Mouse (Mus musculus) MEL (cell line): ENCODE results near the gene Arhgap28. TPM values are rescaled to one million over a fixed set of nuclear protein-coding genes. Genes with fewer than 3 reads are reported as not detected.

ENCODE experiments used
- DNase-seq: peaks from one replicate; pipeline ENCODE4 v3.0.0; 2011; ENCODE audit warnings: low read depth, low spot score
- H3K27ac ChIP-seq: 2 replicates; pipeline ENCODE4 v1.5.1; 2012; ENCODE audit warnings: low read depth, mild to moderate bottlenecking, control low read depth, low read length, moderate library complexity; ENCODE audit not compliant: control insufficient read depth
- H3K27me3 ChIP-seq, 2 experiments: fragments of 150-350 bp in 1 of 2; sonication (generic) in 1 of 2; 2 replicates each; pipeline ENCODE4 v1.6.1; 2012; ENCODE audit warnings: low read length in 2 of 2, mild to moderate bottlenecking in 2 of 2, improper control_type of control experiment in 1 of 2, moderate library complexity in 1 of 2; ENCODE audit not compliant: insufficient read depth in 2 of 2, control insufficient read depth in 1 of 2
- H3K36me3 ChIP-seq, 2 experiments: 2 replicates each; pipeline ENCODE4 v1.6.1; 2012 to 2014; ENCODE audit warnings: low read length in 2 of 2, improper control_type of control experiment in 1 of 2, inconsistent platforms in 1 of 2, mild to moderate bottlenecking in 1 of 2; ENCODE audit not compliant: insufficient read depth in 2 of 2, control insufficient read depth in 1 of 2
- H3K4me1 ChIP-seq, 2 experiments: fragments of 150-350 bp in 1 of 2; sonication (generic) in 1 of 2; 2 replicates each; pipeline ENCODE4 v1.6.1; 2012; ENCODE audit warnings: low read length in 2 of 2, improper control_type of control experiment in 1 of 2, mild to moderate bottlenecking in 1 of 2; ENCODE audit not compliant: insufficient read depth in 2 of 2, control insufficient read depth in 1 of 2
- H3K4me3 ChIP-seq, 2 experiments: fragments of 150-350 bp in 1 of 2; sonication (generic) in 1 of 2; 2 replicates each; pipeline ENCODE4 v1.5.1; 2012; ENCODE audit warnings: low read depth in 2 of 2, low read length in 2 of 2, mild to moderate bottlenecking in 2 of 2, moderate library complexity in 2 of 2, control low read depth in 1 of 2, improper control_type of control experiment in 1 of 2; ENCODE audit not compliant: control insufficient read depth in 1 of 2, insufficient read depth in 1 of 2
- H3K79me2 ChIP-seq: 2 replicates; pipeline ENCODE4 v1.6.1; 2012; ENCODE audit warnings: mild to moderate bottlenecking, low read length, moderate library complexity; ENCODE audit not compliant: control insufficient read depth, poor library complexity, insufficient read depth
- H3K9ac ChIP-seq: 2 replicates; pipeline ENCODE4 v1.6.1; 2012; ENCODE audit warnings: low read depth, mild to moderate bottlenecking, control low read depth, low read length, moderate library complexity; ENCODE audit not compliant: control insufficient read depth, poor library complexity, severe bottlenecking
- H3K9me3 ChIP-seq: fragments of 150-350 bp; sonication (generic); replicated peaks from 2 replicates; pipeline ENCODE4 v1.6.1; 2012; ENCODE audit warnings: mild to moderate bottlenecking, low read length, improper control_type of control experiment, moderate library complexity; ENCODE audit not compliant: insufficient read depth
- E2F4 ChIP-seq: IDR thresholded peaks from 2 replicates; pipeline ENCODE4 v1.6.1; 2011; ENCODE audit warnings: low read depth, low read length, improper control_type of control experiment, borderline replicate concordance
- ELF1 ChIP-seq: IDR thresholded peaks from 2 replicates; pipeline ENCODE4 v1.6.1; 2014; ENCODE audit warnings: low read depth, mild to moderate bottlenecking, inconsistent platforms, low read length, improper control_type of control experiment, moderate library complexity
- ETS1 ChIP-seq: IDR thresholded peaks from 2 replicates; pipeline ENCODE4 v1.6.1; 2012; ENCODE audit warnings: low read depth, mild to moderate bottlenecking, inconsistent platforms, low read length, improper control_type of control experiment, moderate library complexity
- GABPA ChIP-seq: IDR thresholded peaks from 2 replicates; pipeline ENCODE4 v1.6.1; 2012; ENCODE audit warnings: low read depth, mild to moderate bottlenecking, inconsistent platforms, low read length, improper control_type of control experiment, moderate library complexity
- HCFC1 ChIP-seq: IDR thresholded peaks from 2 replicates; pipeline ENCODE4 v1.6.1; 2012; ENCODE audit warnings: low read depth, mild to moderate bottlenecking, inconsistent platforms, low read length, improper control_type of control experiment, moderate library complexity
- JUND ChIP-seq: IDR thresholded peaks from 2 replicates; pipeline ENCODE4 v1.6.1; 2011; ENCODE audit warnings: low read depth, mild to moderate bottlenecking, improper control_type of control experiment, low read length
- KAT2A ChIP-seq: conservative IDR thresholded peaks from 2 replicates; pipeline ENCODE4 v1.6.1; 2012; ENCODE audit warnings: low read depth, low read length, improper control_type of control experiment, inconsistent platforms
- MAFK ChIP-seq: IDR thresholded peaks from 2 replicates; pipeline ENCODE4 v1.6.1; 2011; ENCODE audit warnings: low read depth, mild to moderate bottlenecking, low read length, improper control_type of control experiment, borderline replicate concordance
- MAX ChIP-seq: IDR thresholded peaks from 2 replicates; pipeline ENCODE4 v1.6.1; 2011; ENCODE audit warnings: low read length, improper control_type of control experiment
- MAZ ChIP-seq: IDR thresholded peaks from 2 replicates; pipeline ENCODE4 v1.6.1; 2012; ENCODE audit warnings: low read depth, mild to moderate bottlenecking, inconsistent platforms, low read length, improper control_type of control experiment
- MEF2A ChIP-seq: IDR thresholded peaks from 2 replicates; pipeline ENCODE4 v1.6.1; 2014; ENCODE audit warnings: low read depth, mild to moderate bottlenecking, inconsistent platforms, low read length, improper control_type of control experiment; ENCODE audit not compliant: poor library complexity, insufficient replicate concordance, severe bottlenecking; ENCODE audit errors: extremely low read depth
- MXI1 ChIP-seq: IDR thresholded peaks from 2 replicates; pipeline ENCODE4 v1.6.1; 2011; ENCODE audit warnings: mild to moderate bottlenecking, low read depth, low read length, improper control_type of control experiment
- MYB ChIP-seq: IDR thresholded peaks from 2 replicates; pipeline ENCODE4 v1.6.1; 2011; ENCODE audit warnings: mild to moderate bottlenecking, low read depth, low read length, improper control_type of control experiment
- MYC ChIP-seq: IDR thresholded peaks from 2 replicates; pipeline ENCODE4 v1.6.1; 2011; ENCODE audit warnings: low read depth, mild to moderate bottlenecking, low read length, improper control_type of control experiment, moderate library complexity
- NELFE ChIP-seq: IDR thresholded peaks from 2 replicates; pipeline ENCODE4 v1.6.1; 2011; ENCODE audit warnings: low read depth, low read length, improper control_type of control experiment
- NRF1 ChIP-seq: IDR thresholded peaks from 2 replicates; pipeline ENCODE4 v1.6.1; 2014; ENCODE audit warnings: low read depth, mild to moderate bottlenecking, inconsistent platforms, low read length, improper control_type of control experiment, moderate library complexity; ENCODE audit not compliant: poor library complexity, insufficient read depth, severe bottlenecking
- POLR2A ChIP-seq, 2 experiments: IDR thresholded peaks; 2 replicates each; pipeline ENCODE4 v1.6.1; 2011 to 2012; ENCODE audit warnings: low read length in 2 of 2, mild to moderate bottlenecking in 2 of 2, control low read depth in 1 of 2, improper control_type of control experiment in 1 of 2, low read depth in 1 of 2, moderate library complexity in 1 of 2; ENCODE audit not compliant: control insufficient read depth in 1 of 2, insufficient read depth in 1 of 2, poor library complexity in 1 of 2
- POLR2AphosphoS2 ChIP-seq: IDR thresholded peaks from 2 replicates; pipeline ENCODE4 v1.6.1; 2011; ENCODE audit warnings: low read length, improper control_type of control experiment
- POLR2AphosphoS5 ChIP-seq: IDR thresholded peaks from 2 replicates; pipeline ENCODE4 v1.6.1; 2012; ENCODE audit warnings: low read depth, borderline replicate concordance, mild to moderate bottlenecking, inconsistent platforms, low read length, moderate library complexity, mixed read lengths
- RAD21 ChIP-seq: IDR thresholded peaks from 2 replicates; pipeline ENCODE4 v1.6.1; 2011; ENCODE audit warnings: mild to moderate bottlenecking, low read depth, low read length, improper control_type of control experiment
- RCOR1 ChIP-seq: IDR thresholded peaks from 2 replicates; pipeline ENCODE4 v1.6.1; 2012; ENCODE audit warnings: low read depth, mild to moderate bottlenecking, inconsistent platforms, low read length, improper control_type of control experiment
- SIN3A ChIP-seq: IDR thresholded peaks from 2 replicates; pipeline ENCODE4 v1.6.1; 2012; ENCODE audit warnings: low read length, improper control_type of control experiment, inconsistent platforms
- SMC3 ChIP-seq: IDR thresholded peaks from 2 replicates; pipeline ENCODE4 v1.6.1; 2011; ENCODE audit warnings: low read depth, low read length, improper control_type of control experiment
- TAL1 ChIP-seq: IDR thresholded peaks from 2 replicates; pipeline ENCODE4 v1.6.1; 2012; ENCODE audit warnings: mild to moderate bottlenecking, inconsistent platforms, low read length, moderate library complexity, mixed read lengths
- TBP ChIP-seq: IDR thresholded peaks from 2 replicates; pipeline ENCODE4 v1.8.0; 2011; ENCODE audit warnings: low read depth, low read length, improper control_type of control experiment
- TCF12 ChIP-seq: IDR thresholded peaks from 2 replicates; pipeline ENCODE4 v1.6.1; 2014; ENCODE audit warnings: low read depth, mild to moderate bottlenecking, inconsistent platforms, low read length, improper control_type of control experiment, moderate library complexity
- UBTF ChIP-seq: IDR thresholded peaks from 2 replicates; pipeline ENCODE4 v1.6.1; 2012; ENCODE audit warnings: low read depth, mild to moderate bottlenecking, inconsistent platforms, low read length, improper control_type of control experiment, moderate library complexity, borderline replicate concordance; ENCODE audit not compliant: insufficient read depth
- USF1 ChIP-seq: IDR thresholded peaks from 2 replicates; pipeline ENCODE4 v1.6.1; 2014; ENCODE audit warnings: low read depth, mild to moderate bottlenecking, inconsistent platforms, low read length, improper control_type of control experiment, moderate library complexity
- USF2 ChIP-seq, 2 experiments: IDR thresholded peaks; 2 replicates each; pipeline ENCODE4 v1.6.1; 2011 to 2012; ENCODE audit warnings: improper control_type of control experiment in 2 of 2, low read length in 2 of 2, borderline replicate concordance in 1 of 2, inconsistent platforms in 1 of 2, low read depth in 1 of 2, mild to moderate bottlenecking in 1 of 2; ENCODE audit not compliant: insufficient read depth in 1 of 2
- ZC3H11A ChIP-seq: IDR thresholded peaks from 2 replicates; pipeline ENCODE4 v1.6.1; 2012; ENCODE audit warnings: low read depth, mild to moderate bottlenecking, inconsistent platforms, low read length, improper control_type of control experiment
- ZKSCAN1 ChIP-seq: IDR thresholded peaks from 2 replicates; pipeline ENCODE4 v1.6.1; 2012; ENCODE audit warnings: low read depth, mild to moderate bottlenecking, inconsistent platforms, low read length, improper control_type of control experiment, moderate library complexity
- ZNF384 ChIP-seq: IDR thresholded peaks from 2 replicates; pipeline ENCODE4 v1.6.1; 2012; ENCODE audit warnings: low read depth, mild to moderate bottlenecking, inconsistent platforms, low read length, improper control_type of control experiment
- polyA plus RNA-seq, 2 experiments: library from polyadenylated mRNA; stranded (reverse) in 1 of 2; unstranded in 1 of 2; fragments of >175 nt in 1 of 2; fragments of >200 nt in 1 of 2; gene quantifications; 2 replicates each; pipeline versions ENCODE4 v1.2.1 to v1.2.4; 2012; ENCODE audit warnings: low replicate concordance in 2 of 2, low read depth in 1 of 2; ENCODE audit not compliant: insufficient read length in 2 of 2, insufficient read depth in 1 of 2, missing spikeins in 1 of 2
- total RNA-seq: library from RNA; depleted of rRNA; stranded (reverse); fragments of 300-350 nt; gene quantifications from 2 replicates; pipeline ENCODE4 v1.2.3, GENCODE M21; 2012

Arhgap28 gene
- total and polyA plus RNA-seq, 3 experiments = not detected

- no peak overlapping the region for H3K4me3 ChIP-seq
- TF ChIP-seq HCFC1 (no peak), TCF12 (no peak), NELFE (no peak), E2F4 (no peak), ZKSCAN1 (no peak), POLR2AphosphoS5 (no peak), MXI1 (no peak), ZC3H11A (no peak), RAD21 (no peak), SIN3A (no peak), RCOR1 (no peak), GABPA (no peak), ELF1 (no peak), POLR2A (IDR thresholded peaks at IDR 0.05; ENCODE audit: control insufficient read depth in 1 of 2, insufficient read depth in 1 of 2, low read depth in 1 of 2, low read length in 2 of 2, poor library complexity in 1 of 2) (no peak), USF2 (IDR thresholded peaks at IDR 0.05; ENCODE audit: borderline replicate concordance in 1 of 2, insufficient read depth in 1 of 2, low read depth in 1 of 2, low read length in 2 of 2) (no peak), ZNF384 (no peak), MAFK (no peak), MEF2A (no peak), USF1 (no peak)
- no peak for DNase-seq
- no peaks in the 10 kb centered on the region for H3K36me3 ChIP-seq
- no peaks in the 10 kb centered on the region for H3K9me3 ChIP-seq
- no peak overlapping the region for H3K9ac ChIP-seq
- H3K27ac ChIP-seq = no peak overlapping the region
- no peaks in the 10 kb centered on the region for H3K4me1 ChIP-seq
- H3K27me3 ChIP-seq = no peaks in the 10 kb centered on the region
- no peaks in the 10 kb centered on the region for H3K79me2 ChIP-seq
These were observed 137.2 kb downstream of the Arhgap28 start for GRCm38 (mm10) chr17:67866541-67867241.

- no peaks in the 10 kb centered on the region for H3K9me3 ChIP-seq
- H3K27me3 ChIP-seq = no peaks in the 10 kb centered on the region
- DNase-seq = no peak
- H3K79me2 ChIP-seq = no peaks in the 10 kb centered on the region
- H3K36me3 ChIP-seq = no peaks in the 10 kb centered on the region
- H3K27ac ChIP-seq = no peak overlapping the region
- no peaks in the 10 kb centered on the region for H3K4me1 ChIP-seq
- no peak overlapping the region for H3K9ac ChIP-seq
- no peak overlapping the region for H3K4me3 ChIP-seq
- TF ChIP-seq MAX = no peak
- TF ChIP-seq SMC3 = no peak
- TF ChIP-seq KAT2A = no peak
- no peak for TF ChIP-seq MYB
- no peak for TF ChIP-seq NRF1
- TF ChIP-seq POLR2A (IDR thresholded peaks at IDR 0.05; ENCODE audit: control insufficient read depth in 1 of 2, insufficient read depth in 1 of 2, low read depth in 1 of 2, low read length in 2 of 2, poor library complexity in 1 of 2) = no peak
- no peak for TF ChIP-seq JUND
- no peak for TF ChIP-seq TCF12
- TF ChIP-seq TAL1 = no peak
- TF ChIP-seq MAFK = no peak
- TF ChIP-seq MYC = no peak
- TF ChIP-seq POLR2AphosphoS2 = no peak
- TF ChIP-seq TBP = no peak
- TF ChIP-seq ETS1 = no peak
- TF ChIP-seq USF1 = no peak
- no peak for TF ChIP-seq MAZ
- no peak for TF ChIP-seq UBTF
These were observed 137.9 kb downstream of the Arhgap28 start for GRCm38 (mm10) chr17:67866026-67866425.
